Mouse (Mus musculus) heart, embryonic 16.5 days (tissue): ENCODE results near the gene Ccnq. TPM values are rescaled to one million over a fixed set of nuclear protein-coding genes. Genes with fewer than 3 reads are reported as not detected.

Experiments used
- ATAC-seq: fragments of 200-750 bp; cut with Nextera tagmentation; replicated peaks from 2 replicates; pipeline ENCODE4 v1.8.0; 2017; ENCODE audit warnings: moderate number of reproducible peaks; ENCODE audit not compliant: insufficient read depth, low FRiP score; ENCODE audit errors: extremely low read depth
- H3K27ac ChIP-seq: fragments of 300-500 bp; sonication (generic); 2 replicates; pipeline ENCODE4 v1.5.1; 2014; ENCODE audit warnings: mild to moderate bottlenecking, low read length, control low read depth, moderate library complexity
- H3K27me3 ChIP-seq: fragments of 300-500 bp; sonication (generic); 2 replicates; pipeline ENCODE4 v1.6.1; 2014; ENCODE audit warnings: low read length, mixed read lengths; ENCODE audit not compliant: control insufficient read depth, insufficient read depth
- H3K36me3 ChIP-seq: fragments of 300-500 bp; sonication (generic); 2 replicates; pipeline ENCODE4 v1.6.1; 2014; ENCODE audit not compliant: control insufficient read depth, insufficient read depth
- H3K4me1 ChIP-seq: fragments of 300-500 bp; sonication (generic); 2 replicates; pipeline ENCODE4 v1.6.1; 2014; ENCODE audit warnings: low read length, mixed read lengths; ENCODE audit not compliant: control insufficient read depth, insufficient read depth
- H3K4me2 ChIP-seq: fragments of 300-500 bp; sonication (generic); 2 replicates; pipeline ENCODE4 v1.6.1; 2014; ENCODE audit warnings: low read depth, mild to moderate bottlenecking, control low read depth, low read length
- H3K4me3 ChIP-seq: fragments of 300-500 bp; sonication (generic); 2 replicates; pipeline ENCODE4 v1.5.1; 2014; ENCODE audit warnings: mild to moderate bottlenecking, control low read depth, low read length
- H3K9ac ChIP-seq: fragments of 300-500 bp; sonication (generic); 2 replicates; pipeline ENCODE4 v1.6.1; 2014; ENCODE audit warnings: low read length, control low read depth
- H3K9me3 ChIP-seq: fragments of 300-500 bp; sonication (generic); replicated peaks from 2 replicates; pipeline ENCODE4 v1.6.1; 2016; ENCODE audit warnings: low read length; ENCODE audit not compliant: control insufficient read depth
- WGBS: fragments of 180-500 bp; shearing (Covaris S2); extraction: QIAGEN DNeasy Blood & Tissue Kit; methylation state at CpG from one replicate; pipeline ENCODE4 v1.1.7; 2014; 5-methylcytosine and 5-hydroxymethylcytosine counted together
- polyA plus RNA-seq: library from polyadenylated mRNA; unstranded; fragments of >200 nt; fragmentation: Nextera tagmentation; extraction: Ambion mirVana; gene quantifications from 2 replicates; pipeline ENCODE4 v1.2.1, GENCODE M21; 2015

The Ccnq gene
- polyA plus RNA-seq = 27.8 and 30.9 TPM in 2 replicates

DNA sequence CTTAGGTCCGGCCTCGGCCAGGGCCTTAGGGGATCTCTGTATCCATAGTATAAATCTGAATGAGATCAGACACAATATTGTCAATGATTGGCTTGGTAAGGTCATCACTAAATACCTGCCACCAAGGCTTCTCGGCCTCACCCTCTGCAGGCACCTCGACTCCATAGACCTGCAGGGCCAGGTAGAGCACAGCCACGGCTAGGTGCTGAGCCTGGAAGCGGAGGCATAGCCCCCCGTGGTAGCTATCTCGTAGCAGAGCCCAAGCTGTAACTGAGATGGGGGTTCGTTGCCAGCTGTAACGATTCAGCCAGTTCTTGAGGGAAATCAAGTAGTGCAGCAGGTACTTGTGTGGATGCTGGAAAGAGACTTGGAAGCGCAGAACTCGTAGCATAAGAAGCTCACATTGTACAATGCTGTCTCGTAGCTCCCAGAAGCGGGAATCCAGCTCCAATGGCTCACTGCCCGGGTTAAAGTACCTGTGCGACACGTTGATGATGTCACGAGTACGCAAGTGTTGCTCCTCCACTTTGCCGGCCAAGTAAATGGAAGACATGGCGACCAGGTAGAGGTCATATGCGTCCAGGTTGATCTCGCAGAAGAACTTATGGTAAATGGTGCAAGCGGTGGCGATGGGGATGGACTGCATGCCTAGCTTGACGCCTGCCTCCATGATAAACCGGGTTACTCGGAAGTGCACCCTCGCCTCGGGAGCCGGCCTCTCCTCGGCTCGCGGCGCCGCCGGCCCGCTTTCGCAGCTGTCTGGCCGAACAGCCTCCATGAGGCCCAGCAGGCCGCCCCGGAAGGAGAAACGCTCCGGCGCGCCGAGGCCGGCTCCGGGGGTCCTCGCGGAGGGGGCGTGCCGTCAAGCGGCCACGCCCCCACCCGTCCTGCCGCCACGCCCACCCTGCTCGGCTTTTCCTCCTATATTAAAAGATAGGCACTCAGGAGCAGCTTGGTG, at the start of gene Ccnq:
Gene Ccnq, minus strand, starts transcription at position 845 of the 958 bp plus-strand sequence.
- Histone ChIP-seq H3K27me3 (no peaks in the 10 kb centered on the region), H3K4me2 (peak within 1 kb of the TSS; percentile 71), H3K4me1 (peaks cover 7% of the 10 kb centered on the region), H3K27ac (peak within 1 kb of the TSS; percentile 61), H3K4me3 (peak within 1 kb of the TSS; percentile 64), H3K9ac (peak within 1 kb of the TSS; percentile 77), H3K9me3 (no peaks in the 10 kb centered on the region), H3K36me3 (no peaks in the 10 kb centered on the region)
- ATAC-seq = peak; percentile 86
- 10% methylated on average over 56 of the region's 59 CpGs for WGBS

DNA sequence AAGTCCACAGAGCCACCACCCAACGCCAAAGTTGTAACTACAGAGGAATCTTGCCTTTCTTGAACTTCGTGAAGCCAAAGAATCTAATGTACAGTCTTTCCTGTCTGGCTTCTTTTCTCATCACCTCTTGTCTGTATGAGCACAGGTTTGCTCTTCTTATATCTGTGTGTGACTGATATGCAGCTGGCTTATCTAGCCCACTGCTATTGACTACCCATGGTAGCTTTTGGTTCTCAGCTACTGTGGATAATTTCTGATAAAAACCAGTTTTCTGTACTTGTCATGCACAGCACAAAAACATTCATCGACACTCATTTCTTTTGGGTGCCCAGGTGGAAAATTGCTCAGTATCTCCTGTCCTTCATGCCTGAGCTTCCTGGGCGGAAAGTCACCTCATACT, 49.6 kb upstream of the Ccnq start:
- no peak overlapping the region for H3K4me2 ChIP-seq
- peaks cover 22% of the 10 kb centered on the region for H3K4me1 ChIP-seq
- no peaks in the 10 kb centered on the region for H3K9me3 ChIP-seq
- no peaks in the 10 kb centered on the region for H3K36me3 ChIP-seq
- ATAC-seq = no peak
- no peak overlapping the region for H3K27ac ChIP-seq
- H3K27me3 ChIP-seq = no peaks in the 10 kb centered on the region
- H3K4me3 ChIP-seq = no peak overlapping the region
- 81% methylated on average over 4 of the region's 4 CpGs for WGBS
- no peak overlapping the region for H3K9ac ChIP-seq

DNA sequence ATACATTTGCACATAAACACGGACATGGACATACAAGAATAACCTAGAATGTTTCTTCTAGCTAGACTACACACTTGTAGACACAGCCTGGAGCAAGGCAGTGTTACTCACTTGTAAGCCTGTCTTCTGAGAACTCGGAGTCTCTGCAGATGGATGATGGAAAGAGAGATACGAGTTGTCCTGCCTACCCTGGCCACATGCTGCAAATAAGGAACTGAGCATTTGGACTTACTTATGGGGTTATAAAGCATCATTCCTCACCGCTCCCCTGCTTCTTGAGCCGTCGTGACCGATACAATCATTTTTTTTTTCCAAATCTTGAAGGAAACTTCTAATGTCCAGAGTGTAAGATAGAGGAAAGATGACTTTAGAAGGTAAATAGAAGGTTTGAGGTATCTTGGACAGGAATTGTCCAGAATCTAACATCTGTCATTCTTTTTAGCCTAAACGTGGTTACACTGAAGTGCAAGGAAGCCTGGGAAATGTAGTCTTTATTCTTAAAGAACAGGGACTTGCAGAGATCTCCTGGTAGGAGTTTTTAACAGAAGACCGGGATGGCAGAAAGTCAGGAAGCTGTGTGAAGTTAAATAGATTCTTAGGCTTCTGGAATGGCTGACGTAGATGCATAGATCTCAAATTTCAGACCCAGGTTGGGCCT, 44.7 kb upstream of the Ccnq start:
- WGBS = 78% methylated on average over 10 of the region's 10 CpGs
- no peak for ATAC-seq
- H3K36me3 ChIP-seq = no peaks in the 10 kb centered on the region
- H3K4me1 ChIP-seq = peaks cover 18% of the 10 kb centered on the region
- H3K4me3 ChIP-seq = no peak overlapping the region
- H3K27me3 ChIP-seq = no peaks in the 10 kb centered on the region
- no peaks in the 10 kb centered on the region for H3K9me3 ChIP-seq
- H3K27ac ChIP-seq = no peak overlapping the region
- no peak overlapping the region for H3K4me2 ChIP-seq
- H3K9ac ChIP-seq = no peak overlapping the region

DNA sequence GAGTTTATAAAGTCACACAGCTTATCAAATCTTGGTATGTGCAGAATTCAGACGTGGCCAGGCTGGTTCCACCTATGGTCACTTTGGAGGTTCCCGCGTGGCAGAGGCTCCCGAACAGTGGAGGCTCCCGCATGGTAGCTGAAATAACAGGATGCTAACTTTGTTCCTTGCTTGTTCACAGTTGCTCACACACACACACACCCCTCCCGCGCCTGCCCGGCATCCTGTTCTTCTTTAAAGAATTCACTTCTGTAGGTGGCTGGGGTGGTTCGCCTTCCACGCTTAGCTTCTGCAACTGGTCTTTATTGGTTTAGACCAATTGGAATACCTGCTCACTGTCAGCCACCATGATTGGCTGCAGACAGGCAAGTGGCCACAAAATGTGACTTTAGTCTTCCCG, 41.6 kb upstream of the Ccnq start:
- ATAC-seq = no peak
- Histone ChIP-seq H3K4me3 (no peak overlapping the region), H3K9me3 (no peaks in the 10 kb centered on the region), H3K9ac (no peak overlapping the region), H3K36me3 (no peaks in the 10 kb centered on the region), H3K4me2 (peak overlapping the region; percentile 55), H3K4me1 (peaks cover 17% of the 10 kb centered on the region), H3K27me3 (no peaks in the 10 kb centered on the region), H3K27ac (no peak overlapping the region)
- WGBS = 78% methylated on average over 11 of the region's 11 CpGs

DNA sequence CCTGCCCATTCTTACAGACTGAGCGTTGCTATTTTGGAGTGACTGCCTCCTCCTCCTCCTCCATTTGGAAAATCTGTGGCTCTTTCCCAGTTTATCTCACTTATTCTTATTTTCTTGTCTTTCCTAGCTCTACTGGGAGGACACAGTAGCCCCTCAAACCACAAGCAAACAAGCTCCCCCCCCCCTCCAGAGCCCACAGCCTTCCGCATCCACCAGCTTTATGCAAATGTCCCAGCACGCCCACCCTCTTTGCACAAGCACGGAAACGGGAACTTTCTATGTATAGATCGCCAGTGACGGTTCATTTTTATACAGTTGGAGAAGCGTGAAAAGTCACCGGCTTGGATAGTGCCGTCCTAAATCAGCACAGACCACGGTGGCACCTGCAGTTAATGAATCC, 40.9 kb upstream of the Ccnq start:
- Histone ChIP-seq H3K9me3 (no peaks in the 10 kb centered on the region), H3K9ac (peak overlapping the region; percentile 45), H3K4me2 (peak overlapping the region; percentile 55), H3K36me3 (no peaks in the 10 kb centered on the region), H3K27ac (no peak overlapping the region), H3K27me3 (no peaks in the 10 kb centered on the region), H3K4me3 (peak overlapping the region; percentile 28), H3K4me1 (peaks cover 17% of the 10 kb centered on the region)
- 34% methylated on average over 11 of the region's 11 CpGs for WGBS
- ATAC-seq = no peak

DNA sequence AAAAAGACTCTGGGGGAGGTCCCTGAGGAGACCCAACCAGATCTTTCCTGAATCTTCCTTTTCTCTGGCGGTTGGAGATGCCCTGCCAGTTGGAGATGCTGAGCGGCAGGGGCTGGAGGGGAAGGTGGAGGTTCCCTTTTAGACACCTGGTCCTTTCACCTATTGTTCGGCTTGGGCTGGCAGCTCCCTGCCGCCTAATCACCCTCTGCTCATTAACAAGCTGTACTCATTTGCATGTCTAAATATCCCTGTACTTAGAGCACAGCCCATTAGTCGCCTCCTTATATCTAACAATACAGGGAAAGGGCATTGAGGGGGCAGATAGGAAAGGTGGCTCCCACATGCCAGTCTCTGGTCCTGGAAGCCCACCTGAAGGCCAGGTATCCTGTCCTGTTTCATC, 40.5 kb upstream of the Ccnq start:
- H3K27me3 ChIP-seq = no peaks in the 10 kb centered on the region
- H3K27ac ChIP-seq = peak overlapping the region; percentile 55
- no peaks in the 10 kb centered on the region for H3K36me3 ChIP-seq
- H3K4me1 ChIP-seq = peaks cover 17% of the 10 kb centered on the region
- WGBS = 62% methylated on average over 5 of the region's 5 CpGs
- peak overlapping the region; percentile 45; the same call in 1 of the 2 replicates for H3K9ac ChIP-seq
- ATAC-seq = no peak
- H3K9me3 ChIP-seq = no peaks in the 10 kb centered on the region
- peak overlapping the region; percentile 55 for H3K4me2 ChIP-seq
- H3K4me3 ChIP-seq = no peak overlapping the region

DNA sequence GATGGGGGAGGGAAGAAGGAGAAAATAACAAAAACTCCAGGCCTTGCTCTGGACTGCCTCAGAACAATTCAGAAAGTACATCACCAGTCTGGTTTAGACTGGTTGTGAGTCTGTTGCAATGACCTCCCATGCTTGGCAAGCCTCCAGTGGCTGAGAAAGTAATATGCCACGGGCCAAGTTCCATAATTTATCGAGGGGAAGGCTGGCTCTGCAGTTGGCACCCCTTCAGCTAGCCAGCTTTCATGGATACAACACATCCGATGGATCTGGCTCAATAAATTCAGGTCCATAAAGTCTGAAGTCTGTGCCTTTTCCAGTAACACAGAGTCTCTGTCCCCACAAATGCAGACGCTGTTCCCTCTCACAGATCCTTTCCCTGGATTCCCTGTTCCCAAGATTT, 40.1 kb upstream of the Ccnq start:
- WGBS = 22% methylated on average over 4 of the region's 4 CpGs
- peak; percentile 73; the same call in 1 of the 2 replicates for ATAC-seq
- H3K9me3 ChIP-seq = no peaks in the 10 kb centered on the region
- no peak overlapping the region for H3K4me2 ChIP-seq
- no peak overlapping the region for H3K4me3 ChIP-seq
- peak overlapping the region; percentile 55 for H3K27ac ChIP-seq
- no peaks in the 10 kb centered on the region for H3K27me3 ChIP-seq
- peaks cover 17% of the 10 kb centered on the region for H3K4me1 ChIP-seq
- H3K9ac ChIP-seq = no peak overlapping the region
- no peaks in the 10 kb centered on the region for H3K36me3 ChIP-seq

DNA sequence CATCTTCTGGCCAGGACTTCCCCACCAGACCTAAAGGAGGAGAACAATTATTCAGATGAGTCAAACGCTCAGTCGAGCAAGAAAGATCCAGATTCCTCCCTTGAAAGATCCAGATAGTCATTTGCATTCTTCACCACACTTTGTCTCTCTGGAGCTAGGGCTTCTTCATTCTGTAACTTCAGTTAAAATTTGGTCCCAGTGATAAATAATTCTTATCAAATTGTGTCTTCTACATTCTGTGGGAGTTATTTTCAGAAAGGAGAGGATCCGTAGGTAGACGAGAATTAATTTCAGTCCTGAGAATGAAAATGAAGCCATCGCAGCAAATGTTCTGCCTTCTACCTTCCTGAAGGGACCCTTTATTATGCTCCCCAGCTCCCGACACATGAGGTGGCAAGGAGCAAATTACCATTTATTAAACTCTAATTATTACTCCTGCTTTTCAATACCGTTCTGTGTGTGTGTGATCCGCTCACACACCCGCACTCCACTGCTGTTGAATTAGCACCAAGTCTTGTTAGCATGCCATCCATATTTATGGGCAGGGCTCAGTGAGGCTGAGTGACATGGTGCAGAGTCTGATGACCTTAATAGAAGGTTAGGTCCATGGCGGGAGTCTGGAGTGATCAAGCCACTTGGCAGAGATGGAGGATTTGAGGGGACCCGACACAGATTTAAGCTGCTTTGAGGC, 38.0 kb upstream of the Ccnq start:
- Histone ChIP-seq H3K4me3 (no peak overlapping the region), H3K36me3 (no peaks in the 10 kb centered on the region), H3K9ac (no peak overlapping the region), H3K9me3 (no peaks in the 10 kb centered on the region), H3K27ac (no peak overlapping the region), H3K4me1 (peaks cover 24% of the 10 kb centered on the region), H3K4me2 (no peak overlapping the region), H3K27me3 (no peaks in the 10 kb centered on the region)
- no peak for ATAC-seq
- WGBS = 81% methylated on average over 11 of the region's 11 CpGs
